Mouse (Mus musculus): ENCODE data around the gene Gm20388. TPM values are rescaled to one million over a fixed set of nuclear protein-coding genes. Genes with fewer than 3 reads are reported as not detected.

The Gm20388 gene
- total and polyA plus RNA-seq, 2 experiments from 2014 or later, result 51.3 TPM; not detected in 1

DNA sequence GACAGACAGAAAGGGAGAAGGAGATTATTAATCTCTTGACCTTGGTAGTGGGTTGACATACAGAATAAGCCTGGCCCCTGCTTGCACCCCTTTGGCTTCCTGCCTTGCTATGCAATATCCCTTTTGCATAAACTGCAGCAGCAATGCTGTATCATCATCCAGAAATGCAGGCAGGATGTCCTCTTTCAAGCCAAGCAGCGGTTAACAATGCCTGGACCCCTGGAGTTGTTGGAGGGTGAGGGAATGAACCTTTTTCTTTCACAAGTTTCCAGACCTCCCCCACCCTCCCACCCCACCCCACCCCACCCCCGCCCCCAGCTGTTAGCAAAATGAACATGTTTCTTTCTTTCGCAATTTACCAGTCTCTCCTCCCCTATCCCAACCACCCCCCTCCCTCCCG lies 3758.0 kb downstream of the Gm20388 start:
- Histone ChIP-seq H3K4me3 (ENCODE audit: low read depth, low read length) (no peak overlapping the region), H3K4me2 (ENCODE audit: low read depth) (no peak overlapping the region), H3K4me1 (ENCODE audit: insufficient read depth) (no peaks in the 10 kb centered on the region), H3K27me3 (ENCODE audit: insufficient read depth, low read length) (no peaks in the 10 kb centered on the region), H3K9ac (no peak overlapping the region), H3K27ac (ENCODE audit: low read depth, low read length) (no peak overlapping the region), H3K36me3 (ENCODE audit: insufficient read depth) (peaks cover 6% of the 10 kb centered on the region), H3K9me3 (ENCODE audit: low read length) (no peaks in the 10 kb centered on the region)
- TF ChIP-seq CTCF (IDR thresholded peaks at IDR 0.05; ENCODE audit: low read depth), result no peak
- ATAC-seq (no peak), DNase-seq (no peak)
- 43% methylated on average over 4 of the region's 4 CpGs for WGBS

DNA sequence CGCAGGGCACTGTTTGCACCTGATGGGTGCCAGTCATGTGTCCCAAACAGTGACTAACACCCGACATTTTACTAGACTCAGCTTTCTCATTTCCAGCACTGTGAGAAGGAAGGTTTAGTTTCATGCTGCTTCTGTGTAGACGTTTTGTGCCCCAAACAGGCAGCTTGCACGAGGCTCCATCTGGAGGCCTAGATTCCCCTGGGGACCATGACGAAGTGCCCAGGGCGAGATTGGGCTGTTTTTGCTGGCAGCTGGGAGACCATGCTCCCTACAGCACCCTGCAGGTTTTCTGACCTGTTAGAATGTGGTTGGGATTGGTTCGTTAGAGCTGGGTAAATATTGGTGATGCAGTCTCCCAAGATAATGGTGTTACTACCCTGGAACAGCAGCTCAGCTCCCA lies 3760.1 kb downstream of the Gm20388 start:
- no peak for DNase-seq
- Histone ChIP-seq H3K27me3 (ENCODE audit: insufficient read depth, low read length) (no peaks in the 10 kb centered on the region), H3K9ac (no peak overlapping the region), H3K9me3 (ENCODE audit: low read length) (no peaks in the 10 kb centered on the region), H3K36me3 (ENCODE audit: insufficient read depth) (no peaks in the 10 kb centered on the region), H3K4me1 (ENCODE audit: insufficient read depth) (no peaks in the 10 kb centered on the region), H3K4me2 (ENCODE audit: low read depth) (no peak overlapping the region), H3K27ac (ENCODE audit: low read depth, low read length) (no peak overlapping the region), H3K4me3 (ENCODE audit: low read depth, low read length) (no peak overlapping the region)
- 56% methylated on average over 7 of the region's 7 CpGs for WGBS
- TF ChIP-seq CTCF (IDR thresholded peaks at IDR 0.05; ENCODE audit: low read depth), result no peak
- no peak for ATAC-seq

DNA sequence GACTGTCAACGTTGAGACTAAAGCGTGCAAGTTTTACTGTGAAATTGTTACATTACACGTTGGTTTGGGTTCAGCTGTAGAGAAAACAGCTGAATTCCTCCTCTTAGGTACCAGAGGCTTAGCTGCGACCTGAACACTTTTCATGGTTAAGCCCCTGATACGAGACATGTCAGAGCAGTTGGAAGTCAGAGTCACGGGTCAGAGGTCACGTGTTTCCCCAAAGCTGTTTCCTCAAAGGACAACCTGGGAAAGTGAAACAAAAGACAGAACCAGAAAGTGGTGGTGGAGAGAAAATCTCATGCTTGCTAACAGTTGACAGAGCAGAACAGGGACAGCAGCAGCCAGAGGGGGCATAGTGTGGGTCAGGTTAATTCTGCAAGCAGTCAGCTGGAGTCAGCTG lies 3760.8 kb downstream of the Gm20388 start:
- no peaks in the 10 kb centered on the region for H3K36me3 ChIP-seq (ENCODE audit: insufficient read depth)
- no peaks in the 10 kb centered on the region for H3K9me3 ChIP-seq (ENCODE audit: low read length)
- no peak overlapping the region for H3K4me2 ChIP-seq (ENCODE audit: low read depth)
- no peaks in the 10 kb centered on the region for H3K27me3 ChIP-seq (ENCODE audit: insufficient read depth, low read length)
- H3K27ac ChIP-seq (ENCODE audit: low read depth, low read length), result no peak overlapping the region
- DNase-seq (no peak), ATAC-seq (no peak)
- no peak overlapping the region for H3K4me3 ChIP-seq (ENCODE audit: low read depth, low read length)
- H3K4me1 ChIP-seq (ENCODE audit: insufficient read depth), result no peaks in the 10 kb centered on the region
- H3K9ac ChIP-seq, result no peak overlapping the region
- no peak for TF ChIP-seq CTCF (IDR thresholded peaks at IDR 0.05; ENCODE audit: low read depth)
- 75% methylated on average over 7 of the region's 7 CpGs for WGBS

- 80% methylated on average over 6 of the region's 6 CpGs for WGBS
- Histone ChIP-seq H3K27ac (ENCODE audit: low read depth, low read length) (no peak overlapping the region), H3K27me3 (ENCODE audit: insufficient read depth, low read length) (no peaks in the 10 kb centered on the region), H3K4me3 (ENCODE audit: low read depth, low read length) (no peak overlapping the region), H3K4me2 (ENCODE audit: low read depth) (no peak overlapping the region), H3K4me1 (ENCODE audit: insufficient read depth) (no peaks in the 10 kb centered on the region), H3K9ac (no peak overlapping the region), H3K9me3 (ENCODE audit: low read length) (no peaks in the 10 kb centered on the region), H3K36me3 (ENCODE audit: insufficient read depth) (no peaks in the 10 kb centered on the region)
- no peak for DNase-seq
- TF ChIP-seq CTCF (IDR thresholded peaks at IDR 0.05; ENCODE audit: low read depth), result no peak
- no peak for ATAC-seq
Observed at GRCm38 (mm10) chr8:123672648-123673047, 3762.0 kb downstream of the Gm20388 start.

DNA sequence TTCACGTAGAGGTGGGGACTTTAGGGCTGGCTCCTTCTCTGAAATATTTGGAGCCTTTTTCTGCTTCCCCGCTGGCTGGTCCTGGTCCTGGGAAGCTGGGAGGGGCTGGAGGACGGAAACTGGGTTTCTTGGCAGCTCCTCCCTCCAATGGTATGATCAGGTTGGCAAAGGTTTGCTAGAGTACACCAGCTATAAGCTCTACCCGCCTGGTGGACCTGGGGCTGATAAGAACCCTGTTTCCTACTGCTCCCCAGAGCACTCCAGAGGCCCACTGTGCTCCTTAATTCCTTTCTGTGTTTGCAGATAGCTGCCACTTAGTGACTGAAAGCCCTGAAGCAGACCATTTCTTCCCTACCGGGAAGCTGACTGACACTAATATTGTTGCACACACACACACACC lies 3765.0 kb downstream of the Gm20388 start:
- TF ChIP-seq CTCF (IDR thresholded peaks at IDR 0.05; ENCODE audit: low read depth), result no peak
- DNase-seq, result no peak
- H3K4me1 ChIP-seq (ENCODE audit: insufficient read depth), result no peaks in the 10 kb centered on the region
- no peaks in the 10 kb centered on the region for H3K36me3 ChIP-seq (ENCODE audit: insufficient read depth)
- no peak overlapping the region for H3K9ac ChIP-seq
- H3K9me3 ChIP-seq (ENCODE audit: low read length), result no peaks in the 10 kb centered on the region
- 42% methylated on average over 5 of the region's 5 CpGs for WGBS
- no peaks in the 10 kb centered on the region for H3K27me3 ChIP-seq (ENCODE audit: insufficient read depth, low read length)
- no peak overlapping the region for H3K27ac ChIP-seq (ENCODE audit: low read depth, low read length)
- no peak overlapping the region for H3K4me3 ChIP-seq (ENCODE audit: low read depth, low read length)
- no peak overlapping the region for H3K4me2 ChIP-seq (ENCODE audit: low read depth)
- no peak for ATAC-seq

DNA sequence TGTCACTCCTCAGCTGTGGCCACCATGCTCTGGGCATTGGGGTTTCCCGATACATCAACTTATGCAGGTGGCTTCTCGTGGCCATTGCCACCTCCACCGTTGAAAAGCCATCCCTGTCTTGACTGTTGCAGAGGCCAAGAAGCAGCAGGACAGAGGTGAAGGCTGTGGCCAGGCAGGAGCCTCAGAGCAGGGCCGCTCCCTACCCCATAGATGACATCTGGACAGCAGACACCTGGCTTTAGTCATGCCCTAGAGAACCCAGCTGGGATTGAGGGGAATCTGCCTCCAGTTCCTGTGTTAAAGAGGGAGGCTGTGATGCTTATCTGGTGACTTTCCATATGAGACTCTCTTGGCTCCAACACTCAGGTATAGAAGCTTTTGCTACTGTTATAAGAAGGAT lies 3767.7 kb downstream of the Gm20388 start:
- TF ChIP-seq CTCF (IDR thresholded peaks at IDR 0.05; ENCODE audit: low read depth), result no peak
- Histone ChIP-seq H3K27ac (ENCODE audit: low read depth, low read length) (no peak overlapping the region), H3K4me2 (ENCODE audit: low read depth) (no peak overlapping the region), H3K27me3 (ENCODE audit: insufficient read depth, low read length) (no peaks in the 10 kb centered on the region), H3K9ac (no peak overlapping the region), H3K4me3 (ENCODE audit: low read depth, low read length) (no peak overlapping the region), H3K4me1 (ENCODE audit: insufficient read depth) (no peaks in the 10 kb centered on the region), H3K36me3 (ENCODE audit: insufficient read depth) (no peaks in the 10 kb centered on the region), H3K9me3 (ENCODE audit: low read length) (no peaks in the 10 kb centered on the region)
- ATAC-seq, result no peak
- 86% methylated on average over 4 of the region's 4 CpGs for WGBS
- no peak for DNase-seq

- no peaks in the 10 kb centered on the region for H3K36me3 ChIP-seq (ENCODE audit: insufficient read depth)
- H3K27ac ChIP-seq (ENCODE audit: low read depth, low read length), result no peak overlapping the region
- H3K9me3 ChIP-seq (ENCODE audit: low read length), result no peaks in the 10 kb centered on the region
- H3K9ac ChIP-seq, result no peak overlapping the region
- no peak for TF ChIP-seq CTCF (IDR thresholded peaks at IDR 0.05; ENCODE audit: low read depth)
- H3K4me3 ChIP-seq (ENCODE audit: low read depth, low read length), result no peak overlapping the region
- H3K4me1 ChIP-seq (ENCODE audit: insufficient read depth), result no peaks in the 10 kb centered on the region
- DNase-seq, result no peak
- ATAC-seq, result peak; percentile 45; the same call in 1 of the 2 replicates
- H3K27me3 ChIP-seq (ENCODE audit: insufficient read depth, low read length), result no peaks in the 10 kb centered on the region
- WGBS, result 21% methylated on average over 18 of the region's 18 CpGs
- no peak overlapping the region for H3K4me2 ChIP-seq (ENCODE audit: low read depth)
Observed at GRCm38 (mm10) chr8:123682073-123682761, 3771.6 kb downstream of the Gm20388 start.

Data from forebrain, postnatal 0 days (tissue).